Mouse (Mus musculus) kidney, adult 2 months (tissue): ENCODE measurements around the gene Spcs2. TPM values are rescaled to one million over a fixed set of nuclear protein-coding genes. Genes with fewer than 3 reads are reported as not detected.

Experiments
- DNase-seq: peaks from one replicate; pipeline ENCODE4 v3.0.0; 2021
- H3K27ac ChIP-seq: fragments of 200-500 bp; 2 replicates; pipeline ENCODE4 v1.5.1; 2012; ENCODE audit warnings: low read depth, low read length, control low read depth, inconsistent platforms; ENCODE audit not compliant: insufficient read depth
- H3K27me3 ChIP-seq: fragments of 200-500 bp; replicated peaks from 2 replicates; pipeline ENCODE4 v1.6.1; 2012; ENCODE audit warnings: mild to moderate bottlenecking, moderate library complexity, low read length, inconsistent platforms; ENCODE audit not compliant: control insufficient read depth, insufficient read depth
- H3K36me3 ChIP-seq: fragments of 200-500 bp; 2 replicates; pipeline ENCODE4 v1.6.1; 2012; ENCODE audit warnings: mild to moderate bottlenecking, moderate library complexity, low read length, inconsistent platforms; ENCODE audit not compliant: control insufficient read depth, insufficient read depth
- H3K4me1 ChIP-seq: fragments of 200-500 bp; 2 replicates; pipeline ENCODE4 v1.6.1; 2011; ENCODE audit warnings: low read length; ENCODE audit not compliant: control insufficient read depth, insufficient read depth
- H3K4me3 ChIP-seq: fragments of 200-500 bp; 2 replicates; pipeline ENCODE4 v1.5.1; 2011; ENCODE audit warnings: mild to moderate bottlenecking, low read depth, low read length, control low read depth; ENCODE audit not compliant: insufficient read depth
- CTCF ChIP-seq: fragments of 200-500 bp; conservative IDR thresholded peaks from 2 replicates; pipeline ENCODE4 v1.5.1; 2011; ENCODE audit warnings: low read depth, mild to moderate bottlenecking, control low read depth, low read length, moderate library complexity, mixed read lengths; ENCODE audit not compliant: insufficient read depth, insufficient read length
- POLR2A ChIP-seq: fragments of 200-500 bp; IDR thresholded peaks from one replicate; pipeline ENCODE4 v1.6.1; 2011; ENCODE audit warnings: low read depth, low read length, control low read depth
- WGBS: fragments of 180-500 bp; shearing (Covaris S2); methylation state at CpG from one replicate; pipeline ENCODE4 v1.1.7; 2018; 5-methylcytosine and 5-hydroxymethylcytosine counted together
- polyA plus RNA-seq: library from polyadenylated mRNA; depleted of rRNA; stranded (reverse); fragments of >200 nt; gene quantifications from 2 replicates; pipeline ENCODE4 v1.2.3, GENCODE M21; 2012

The Spcs2 gene
- polyA plus RNA-seq, 1 experiment = 39.7 TPM

DNA sequence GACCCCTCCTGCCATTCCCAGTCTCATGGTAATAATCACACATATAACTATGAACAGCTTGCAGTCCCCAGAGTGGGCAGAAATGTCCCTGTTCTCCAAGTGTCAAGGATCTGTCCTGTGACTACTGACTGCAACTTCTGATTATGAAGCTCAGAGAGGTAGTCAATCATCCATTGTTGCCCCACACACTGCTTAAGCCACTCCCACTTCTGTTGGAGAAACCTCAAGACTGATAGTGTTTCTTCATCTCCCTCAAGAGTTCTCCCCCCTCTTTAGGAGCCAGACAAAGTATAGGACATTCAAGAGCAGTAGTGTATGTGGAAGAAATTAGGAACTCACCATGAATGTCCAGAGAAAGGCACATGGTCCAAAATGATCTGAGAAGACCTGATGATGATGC is 24.5 kb upstream of the Spcs2 start:
- DNase-seq = no peak
- Histone ChIP-seq H3K36me3 (no peaks in the 10 kb centered on the region), H3K4me3 (no peak overlapping the region), H3K4me1 (no peaks in the 10 kb centered on the region), H3K27ac (no peak overlapping the region), H3K27me3 (no peaks in the 10 kb centered on the region)
- TF ChIP-seq POLR2A = no peak
- no peak for TF ChIP-seq CTCF

DNA sequence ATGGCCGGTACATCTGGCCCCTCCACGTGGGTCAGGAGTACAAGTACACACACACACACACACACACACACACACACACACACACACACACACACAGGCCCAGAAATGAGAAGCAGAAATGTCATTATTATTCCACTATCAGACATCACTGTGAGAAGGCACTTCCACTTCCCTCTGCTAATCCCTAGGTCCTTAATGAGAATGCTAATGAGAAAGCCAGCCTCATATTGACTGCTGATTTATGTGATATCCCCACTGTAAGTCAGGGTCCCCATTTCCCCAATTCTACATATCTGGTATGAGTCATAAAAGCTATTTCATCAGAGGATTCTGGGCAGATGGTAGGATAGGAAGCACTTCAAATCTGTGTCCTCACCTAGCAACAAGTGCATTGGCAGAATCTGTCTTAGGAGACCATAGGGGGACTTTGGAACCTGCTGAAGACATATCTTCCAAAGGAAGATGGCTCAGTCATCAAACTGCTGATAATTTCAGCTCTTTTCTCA is 24.0 kb upstream of the Spcs2 start:
- no peaks in the 10 kb centered on the region for H3K27me3 ChIP-seq
- H3K4me3 ChIP-seq = no peak overlapping the region
- H3K4me1 ChIP-seq = no peaks in the 10 kb centered on the region
- no peak for TF ChIP-seq POLR2A
- no peak for TF ChIP-seq CTCF
- no peak for DNase-seq
- 83% methylated on average over 2 of the region's 2 CpGs for WGBS
- H3K27ac ChIP-seq = no peak overlapping the region
- H3K36me3 ChIP-seq = no peaks in the 10 kb centered on the region

DNA sequence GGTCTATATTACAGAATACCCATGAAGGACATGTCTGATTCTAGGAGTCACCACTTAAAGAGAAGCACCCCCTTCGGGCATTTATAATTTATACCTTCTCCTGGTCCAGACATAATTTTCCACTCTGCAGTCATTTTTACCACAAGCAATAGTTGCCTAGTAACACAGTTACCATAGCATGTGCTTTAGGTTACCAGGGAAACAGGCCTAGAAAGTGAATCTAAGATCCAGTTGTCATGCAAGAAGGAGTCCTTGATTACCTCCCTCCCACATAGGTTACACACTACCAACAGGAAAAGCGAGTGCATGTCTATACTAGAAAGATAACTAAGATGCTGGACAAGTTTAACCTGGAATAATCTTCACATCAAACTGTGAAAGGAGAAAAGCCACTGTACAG is 15.0 kb upstream of the Spcs2 start:
- TF ChIP-seq CTCF (no peak), POLR2A (no peak)
- Histone ChIP-seq H3K27ac (no peak overlapping the region), H3K27me3 (no peaks in the 10 kb centered on the region), H3K4me1 (no peaks in the 10 kb centered on the region), H3K4me3 (no peak overlapping the region), H3K36me3 (no peaks in the 10 kb centered on the region)
- WGBS = 61% methylated on average over 2 of the region's 2 CpGs
- DNase-seq = no peak

DNA sequence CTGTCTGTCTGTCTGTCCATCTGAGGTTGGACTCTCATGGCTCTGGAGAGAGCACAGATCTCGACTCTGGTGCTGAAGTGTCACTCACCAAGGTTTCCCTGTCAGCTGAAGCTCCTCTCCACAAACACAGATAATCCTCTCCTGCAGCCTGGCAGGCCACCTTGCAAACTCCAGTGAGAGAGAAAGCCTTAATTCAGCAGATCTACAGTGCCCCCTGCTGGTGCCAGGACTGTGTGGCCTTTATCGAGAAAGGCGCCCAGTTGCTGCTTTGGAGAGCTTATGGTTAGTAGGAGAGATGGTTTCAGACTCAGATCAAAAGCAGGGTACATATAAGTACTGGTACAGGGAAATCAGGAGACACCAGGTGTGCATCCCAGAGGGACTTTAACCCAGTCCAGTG is 13.1 kb upstream of the Spcs2 start:
- peak; percentile 75 for DNase-seq
- WGBS = 6% methylated on average over 3 of the region's 3 CpGs
- Histone ChIP-seq H3K27ac (no peak overlapping the region), H3K4me1 (no peaks in the 10 kb centered on the region), H3K27me3 (no peaks in the 10 kb centered on the region), H3K36me3 (no peaks in the 10 kb centered on the region), H3K4me3 (no peak overlapping the region)
- TF ChIP-seq POLR2A (no peak), CTCF (peak; percentile 93)

DNA sequence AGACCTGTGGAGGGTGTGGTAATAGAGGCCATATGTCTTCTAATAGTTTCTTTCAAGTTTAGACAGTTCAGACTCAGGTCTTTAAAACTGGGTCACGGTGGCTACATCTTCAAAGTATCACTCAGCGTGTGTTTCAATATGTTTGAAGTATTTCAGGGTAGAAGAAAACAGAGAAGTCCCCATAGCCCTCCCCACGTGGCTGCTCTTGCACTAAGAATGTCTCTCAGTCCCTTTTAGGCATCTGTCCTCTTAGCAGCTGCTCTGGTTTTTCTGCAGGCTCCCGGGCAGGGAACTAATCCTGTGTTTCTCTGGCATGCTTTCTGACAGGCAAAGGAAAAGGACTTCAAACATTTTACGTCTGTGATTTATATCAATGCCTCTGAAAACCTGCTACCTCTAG is 12.6 kb upstream of the Spcs2 start:
- TF ChIP-seq POLR2A (no peak), CTCF (no peak)
- 48% methylated on average over 5 of the region's 5 CpGs for WGBS

DNA sequence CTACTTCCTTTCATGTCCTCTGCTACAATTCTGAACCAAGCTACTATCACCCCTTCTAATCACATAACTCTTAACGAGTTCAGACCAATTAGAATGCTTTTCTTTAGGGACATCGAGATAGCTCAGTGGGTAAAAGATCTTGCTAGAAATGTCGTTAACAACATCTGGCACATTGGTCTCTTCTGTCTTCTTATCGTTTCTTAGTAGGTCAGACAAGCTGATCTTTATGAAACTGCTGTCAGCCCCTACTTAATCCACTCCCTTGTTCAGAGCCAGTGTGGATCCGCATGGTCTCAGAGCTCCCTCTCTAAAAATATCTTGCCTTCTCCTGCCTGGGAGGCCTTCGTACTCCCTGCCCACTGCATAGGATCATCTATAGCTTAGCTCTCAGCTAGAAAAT is 10.7 kb upstream of the Spcs2 start:
- TF ChIP-seq POLR2A = no peak
- no peak for TF ChIP-seq CTCF
- H3K4me1 ChIP-seq = no peaks in the 10 kb centered on the region
- no peaks in the 10 kb centered on the region for H3K36me3 ChIP-seq
- no peak overlapping the region for H3K27ac ChIP-seq
- H3K27me3 ChIP-seq = no peaks in the 10 kb centered on the region
- 73% methylated on average over 6 of the region's 6 CpGs for WGBS
- DNase-seq = no peak
- H3K4me3 ChIP-seq = no peak overlapping the region

More for the DNA sequence above, 12.6 kb upstream of the Spcs2 start:
- H3K4me3 ChIP-seq = no peak overlapping the region
- no peaks in the 10 kb centered on the region for H3K4me1 ChIP-seq
- no peak for DNase-seq
- H3K36me3 ChIP-seq = no peaks in the 10 kb centered on the region
- no peak overlapping the region for H3K27ac ChIP-seq
- no peaks in the 10 kb centered on the region for H3K27me3 ChIP-seq

DNA sequence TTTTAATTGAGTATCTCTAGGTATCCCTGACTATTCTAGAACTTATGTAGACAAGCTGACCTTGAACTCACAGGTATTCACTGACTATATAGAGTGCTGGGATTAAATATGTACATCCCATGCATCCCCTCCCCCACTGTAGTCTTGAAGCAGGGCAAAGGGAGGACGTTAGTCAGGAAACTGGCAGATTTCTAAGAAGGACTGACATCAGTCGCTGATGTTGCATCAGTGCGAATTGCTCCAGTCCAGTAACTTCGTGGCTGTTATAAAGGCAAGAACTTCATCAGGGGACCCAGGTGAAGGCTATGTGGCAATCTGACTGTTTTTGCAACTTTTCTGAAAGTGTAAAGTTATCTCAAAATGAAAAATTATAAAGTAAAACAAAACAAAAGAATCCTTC is 6.0 kb upstream of the Spcs2 start:
- DNase-seq = no peak
- no peaks in the 10 kb centered on the region for H3K27me3 ChIP-seq
- no peak overlapping the region for H3K4me3 ChIP-seq
- no peak overlapping the region for H3K27ac ChIP-seq
- WGBS = 69% methylated on average over 4 of the region's 4 CpGs
- H3K4me1 ChIP-seq = no peaks in the 10 kb centered on the region
- TF ChIP-seq POLR2A = no peak
- no peak for TF ChIP-seq CTCF
- H3K36me3 ChIP-seq = no peaks in the 10 kb centered on the region

DNA sequence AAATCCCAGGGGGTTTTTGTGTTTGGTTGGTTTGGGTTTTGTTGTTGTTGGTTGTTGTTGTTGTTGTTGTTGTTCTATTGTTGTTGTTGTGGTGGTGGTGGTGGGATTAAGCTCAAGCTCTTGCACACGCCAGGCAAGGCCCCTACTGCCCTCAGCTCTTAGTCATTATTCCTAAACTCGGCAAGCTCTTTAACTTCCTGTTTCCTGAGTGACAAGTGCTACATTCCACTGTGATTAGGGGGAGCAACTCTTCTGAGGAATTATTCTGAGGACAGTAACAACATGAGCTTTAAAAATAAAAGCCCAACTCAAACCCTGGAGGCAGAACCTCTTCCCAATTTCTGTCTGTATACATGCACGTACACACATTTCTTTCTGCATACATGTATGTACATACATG is 2.0 kb upstream of the Spcs2 start:
- Histone ChIP-seq H3K36me3 (no peaks in the 10 kb centered on the region), H3K27ac (no peak overlapping the region), H3K4me1 (no peaks in the 10 kb centered on the region), H3K4me3 (no peak overlapping the region), H3K27me3 (no peaks in the 10 kb centered on the region)
- TF ChIP-seq POLR2A = no peak
- no peak for TF ChIP-seq CTCF
- DNase-seq = no peak
- 52% methylated on average over 3 of the region's 3 CpGs for WGBS
